Mouse (Mus musculus): ENCODE results near the gene Cacna1d. TPM values are rescaled to one million over a fixed set of nuclear protein-coding genes. Genes with fewer than 3 reads are reported as not detected.

Cacna1d gene
- under 1 TPM; 0.36 to 0.38 TPM for total RNA-seq (2021)
- long read RNA-seq, experiment 1 = 0 reads
- long read RNA-seq, experiment 2 = 0 reads

DNA sequence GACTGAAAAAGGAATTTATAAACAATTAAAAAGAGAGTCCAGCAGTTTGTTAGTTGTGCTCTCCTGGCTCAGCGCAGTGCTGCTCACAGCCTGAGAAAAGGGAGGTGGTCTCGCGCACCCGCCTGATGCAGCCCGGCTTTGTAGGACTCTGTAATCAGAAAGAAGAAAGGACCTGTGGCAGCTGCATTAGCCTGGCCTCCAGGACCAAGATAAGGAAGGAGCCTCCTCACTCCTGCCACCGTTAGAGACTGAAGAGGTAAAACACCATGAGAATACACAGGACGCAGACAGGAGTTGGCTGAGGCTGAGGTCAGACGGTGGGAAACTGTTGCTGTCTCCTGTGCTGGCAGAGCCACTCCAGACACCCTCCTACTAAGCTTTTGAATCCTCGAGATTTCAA, at the start of gene Cacna1d:
TSS of gene Cacna1d (minus strand) at position 114 of the 400 bp plus-strand sequence.
- Histone ChIP-seq H3K4me3 (no peak within 1 kb of the TSS), H3K27ac (no peak within 1 kb of the TSS)
- TF ChIP-seq CTCF (IDR thresholded peaks at IDR 0.05) = no peak
- intact Hi-C loops (cut with DNase I) = no loop called here
- DNase-seq = no peak

DNA sequence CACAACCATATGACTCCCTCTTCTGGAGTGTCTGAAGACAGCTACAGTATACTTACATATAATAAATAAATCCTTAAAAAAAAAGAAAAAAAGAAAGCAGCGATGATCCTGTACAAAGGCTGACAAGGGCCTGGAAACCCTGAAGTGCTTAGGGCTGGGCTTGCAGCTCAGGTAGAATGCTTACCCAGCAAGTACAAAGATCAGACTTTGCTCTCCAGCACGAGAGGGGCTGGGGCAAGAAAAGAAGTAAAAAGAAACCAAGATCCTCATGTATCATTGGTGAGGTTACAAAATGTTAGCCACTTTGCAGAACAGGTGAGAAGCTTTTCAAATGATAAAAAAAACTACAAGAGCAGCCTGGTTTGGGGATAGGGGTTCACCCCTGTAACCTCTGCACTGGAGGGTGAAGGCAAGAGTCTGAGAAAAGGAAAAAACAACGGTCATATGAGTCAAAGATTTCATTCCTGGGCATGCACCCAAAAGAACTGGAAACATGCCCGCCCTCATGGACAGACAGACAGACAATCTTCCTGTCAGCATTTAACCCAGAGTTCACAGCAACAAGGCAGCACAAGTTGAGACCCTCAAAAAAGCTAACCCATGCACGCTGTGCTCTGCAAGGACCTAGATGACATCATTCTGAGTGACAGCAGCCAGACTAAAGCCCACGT, 42.7 kb upstream of the Cacna1d start:
- H3K27ac ChIP-seq = no peak overlapping the region
- no peak overlapping the region for H3K4me3 ChIP-seq
- DNase-seq = no peak
- TF ChIP-seq CTCF (IDR thresholded peaks at IDR 0.05) = no peak
- intact Hi-C loops (cut with DNase I) = no loop called here

DNA sequence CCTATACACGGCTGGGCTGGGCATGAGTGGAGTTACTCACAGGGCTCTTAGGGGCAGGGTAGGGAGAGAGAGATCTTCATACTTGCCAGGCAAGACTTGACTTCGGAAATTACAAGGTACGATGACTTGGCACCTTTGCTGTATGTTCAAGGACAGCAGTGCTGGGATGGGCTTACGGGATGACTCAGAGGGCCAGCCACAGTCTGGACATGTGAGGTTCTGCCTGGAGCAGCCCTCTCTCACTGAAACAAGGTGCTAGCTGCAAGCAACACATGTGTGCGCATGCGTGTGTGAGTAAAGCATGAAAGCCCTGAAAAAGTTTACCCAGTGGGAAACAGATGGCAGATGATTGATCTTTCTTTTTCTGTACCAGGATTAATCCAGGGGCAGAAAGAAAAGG, 40.6 kb upstream of the Cacna1d start:
- DNase-seq = no peak
- no peak for TF ChIP-seq CTCF (IDR thresholded peaks at IDR 0.05)
- intact Hi-C loops (cut with DNase I) = no loop called here

DNA sequence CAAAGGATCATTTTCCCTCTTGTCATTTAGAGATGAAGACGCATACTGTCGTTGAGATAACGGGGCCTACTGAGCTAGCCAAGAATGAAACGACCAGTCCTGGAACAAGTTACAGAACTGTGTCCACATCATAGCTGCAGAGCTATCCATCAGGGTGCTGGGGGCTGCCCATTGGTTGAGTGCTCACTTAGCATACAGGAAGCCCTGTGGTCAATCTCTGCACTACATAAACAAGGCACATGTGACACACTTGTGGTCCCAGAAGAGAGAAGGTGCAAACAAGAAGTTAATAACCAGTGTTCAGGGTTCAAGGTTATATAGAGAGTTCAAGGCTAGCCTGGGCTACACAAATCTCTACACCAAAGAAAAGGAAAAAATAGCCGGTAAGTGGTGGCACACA, 40.2 kb upstream of the Cacna1d start:
- intact Hi-C loops (cut with DNase I) = no loop called here

More for the DNA sequence above, 40.6 kb upstream of the Cacna1d start:
- Histone ChIP-seq H3K27ac (no peak overlapping the region), H3K4me3 (no peak overlapping the region)

DNA sequence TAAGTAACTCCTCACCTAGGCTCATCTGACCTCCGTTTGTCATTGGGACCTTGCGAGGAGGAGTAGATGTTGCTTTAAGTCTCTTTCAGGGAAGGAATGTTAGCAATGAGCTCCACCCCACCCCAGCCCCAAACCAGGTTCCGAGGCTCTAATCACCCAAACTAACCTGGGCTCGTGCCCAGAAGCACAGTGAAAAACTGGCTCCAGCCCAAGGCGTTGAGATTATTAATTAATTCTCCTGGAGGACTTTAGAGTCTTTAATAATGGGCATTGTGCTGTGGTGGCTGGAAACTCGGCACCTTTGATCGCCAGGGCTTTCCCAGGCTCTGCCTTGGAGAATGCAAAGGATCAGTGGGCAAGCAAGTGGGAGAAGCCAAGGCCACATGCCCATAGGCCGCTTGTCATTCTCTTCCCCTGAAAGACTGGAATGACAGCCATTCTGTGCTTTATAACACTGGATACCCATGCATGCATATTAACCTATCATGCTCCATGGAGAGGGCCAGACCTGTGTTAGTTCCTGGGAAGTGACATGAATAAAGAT, 39.5 kb upstream of the Cacna1d start:
- Histone ChIP-seq H3K27ac (no peak overlapping the region), H3K4me3 (no peak overlapping the region)
- TF ChIP-seq CTCF (IDR thresholded peaks at IDR 0.05) = no peak
- intact Hi-C loops (cut with DNase I) = no loop called here
- DNase-seq = no peak

More for the DNA sequence above, 40.2 kb upstream of the Cacna1d start:
- DNase-seq = no peak
- no peak for TF ChIP-seq CTCF (IDR thresholded peaks at IDR 0.05)
- Histone ChIP-seq H3K27ac (no peak overlapping the region), H3K4me3 (no peak overlapping the region)

DNA sequence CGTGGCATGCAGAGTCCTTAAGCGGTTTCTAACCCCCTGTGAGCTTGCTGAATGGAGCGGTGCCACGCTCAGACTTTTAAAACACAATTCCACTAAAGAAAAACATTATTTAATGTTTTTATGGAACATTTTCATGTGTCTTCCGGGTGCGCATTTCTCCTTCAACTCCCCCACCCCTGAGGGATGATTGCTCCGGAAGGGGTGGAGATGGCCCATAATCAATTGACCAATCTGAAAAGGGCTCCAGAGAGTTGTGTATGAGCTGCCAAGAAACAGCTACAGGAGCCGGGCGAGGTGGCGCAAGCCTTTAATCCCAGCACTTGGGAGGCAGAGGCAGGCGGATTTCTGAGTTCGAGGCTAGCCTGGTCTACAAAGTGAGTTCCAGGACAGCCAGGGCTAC, 38.2 kb upstream of the Cacna1d start:
- DNase-seq = no peak
- TF ChIP-seq CTCF (IDR thresholded peaks at IDR 0.05) = no peak
- Histone ChIP-seq H3K4me3 (no peak overlapping the region), H3K27ac (no peak overlapping the region)
- intact Hi-C loops (cut with DNase I) = no loop called here

DNA sequence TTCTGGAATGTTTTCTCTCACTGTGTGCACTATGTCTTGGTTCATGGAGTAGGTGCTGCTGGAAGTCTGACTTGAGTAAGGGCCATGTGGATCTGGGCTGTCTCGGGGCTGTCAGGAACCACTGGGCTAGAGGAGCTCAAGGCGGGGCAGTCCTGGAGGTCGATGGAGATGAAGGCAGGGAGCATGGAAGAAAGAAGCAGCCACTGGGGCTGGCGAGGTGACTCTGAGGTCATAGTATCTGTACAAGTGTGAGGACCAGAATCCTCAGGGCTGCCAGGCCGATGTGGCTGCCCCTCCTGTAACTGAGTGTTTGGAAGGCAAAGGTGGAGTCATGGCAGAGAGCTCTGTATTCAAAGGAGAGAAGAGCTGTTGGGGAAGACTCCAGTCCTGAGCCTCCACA, 37.7 kb upstream of the Cacna1d start:
- no peak overlapping the region for H3K27ac ChIP-seq
- DNase-seq = no peak
- no peak for TF ChIP-seq CTCF (IDR thresholded peaks at IDR 0.05)
- no peak overlapping the region for H3K4me3 ChIP-seq
- intact Hi-C loops (cut with DNase I) = no loop called here

DNA sequence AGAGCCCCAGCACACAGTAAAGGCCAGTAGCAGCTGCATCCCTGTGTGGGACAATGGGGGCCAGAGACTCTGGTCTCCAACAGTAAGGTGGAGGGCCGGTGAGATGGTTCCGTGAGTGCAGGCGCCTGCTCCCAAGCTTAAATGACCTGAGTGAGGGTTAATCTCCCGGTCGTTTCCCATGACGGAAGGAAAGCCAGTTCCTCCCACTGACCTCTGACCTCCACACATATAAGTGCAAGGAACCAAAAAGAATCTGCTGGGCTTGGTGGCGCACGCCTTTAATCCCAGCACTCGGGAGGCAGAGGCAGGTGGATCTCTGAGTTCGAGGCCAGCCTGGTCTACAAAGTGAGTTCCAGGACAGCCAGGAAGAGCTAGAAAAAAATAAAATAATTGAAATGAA, 37.1 kb upstream of the Cacna1d start:
- H3K4me3 ChIP-seq = no peak overlapping the region
- no peak for DNase-seq
- TF ChIP-seq CTCF (IDR thresholded peaks at IDR 0.05) = no peak
- intact Hi-C loops (cut with DNase I) = no loop called here
- H3K27ac ChIP-seq = no peak overlapping the region

DNA sequence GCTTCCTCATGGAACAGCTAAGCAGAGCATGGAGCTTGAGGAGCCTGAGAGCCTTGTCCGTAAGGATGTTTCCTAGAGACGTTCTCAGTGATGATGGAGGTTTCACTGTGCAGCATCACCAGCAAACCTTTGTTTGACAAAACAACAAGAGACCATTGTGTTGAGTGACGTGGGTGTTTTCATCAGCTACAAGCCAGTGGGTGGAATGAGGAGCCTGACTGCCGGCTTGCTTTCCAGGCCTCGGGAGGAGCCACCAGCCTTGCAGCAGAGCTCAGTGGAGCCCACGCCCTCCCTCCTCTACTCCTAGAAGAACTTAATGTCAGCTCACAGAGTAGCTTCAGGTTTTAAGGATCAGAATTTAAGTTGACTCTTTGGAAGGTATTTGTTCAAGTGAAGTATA, 32.1 kb upstream of the Cacna1d start:
- TF ChIP-seq CTCF (IDR thresholded peaks at IDR 0.05) = no peak

DNA sequence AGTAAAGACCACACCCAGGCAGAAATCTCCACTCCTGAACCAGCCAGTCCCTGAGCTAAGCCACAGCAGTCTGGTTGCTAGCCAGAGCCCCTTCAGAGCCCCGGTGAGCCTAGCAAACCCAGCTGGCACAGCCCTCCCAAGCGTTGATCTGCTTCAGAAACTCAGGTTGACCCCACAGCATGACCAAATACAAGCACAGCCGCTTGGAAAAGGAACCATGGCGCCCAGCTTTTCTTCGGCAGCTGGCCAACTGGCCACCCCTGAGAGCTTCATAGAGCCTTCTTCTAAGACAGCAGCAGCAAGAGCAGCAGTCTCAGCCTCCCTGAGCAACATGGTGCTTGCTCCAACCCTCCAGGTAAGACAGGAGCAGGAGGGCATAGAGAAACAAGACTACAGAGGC, 28.1 kb upstream of the Cacna1d start:
- no peak for DNase-seq
- Histone ChIP-seq H3K4me3 (no peak overlapping the region), H3K27ac (no peak overlapping the region)
- no peak for TF ChIP-seq CTCF (IDR thresholded peaks at IDR 0.05)
- intact Hi-C loops (cut with DNase I) = no loop called here

More for the DNA sequence above, 32.1 kb upstream of the Cacna1d start:
- intact Hi-C loops (cut with DNase I) = no loop called here
- DNase-seq = no peak
- no peak overlapping the region for H3K27ac ChIP-seq
- no peak overlapping the region for H3K4me3 ChIP-seq

DNA sequence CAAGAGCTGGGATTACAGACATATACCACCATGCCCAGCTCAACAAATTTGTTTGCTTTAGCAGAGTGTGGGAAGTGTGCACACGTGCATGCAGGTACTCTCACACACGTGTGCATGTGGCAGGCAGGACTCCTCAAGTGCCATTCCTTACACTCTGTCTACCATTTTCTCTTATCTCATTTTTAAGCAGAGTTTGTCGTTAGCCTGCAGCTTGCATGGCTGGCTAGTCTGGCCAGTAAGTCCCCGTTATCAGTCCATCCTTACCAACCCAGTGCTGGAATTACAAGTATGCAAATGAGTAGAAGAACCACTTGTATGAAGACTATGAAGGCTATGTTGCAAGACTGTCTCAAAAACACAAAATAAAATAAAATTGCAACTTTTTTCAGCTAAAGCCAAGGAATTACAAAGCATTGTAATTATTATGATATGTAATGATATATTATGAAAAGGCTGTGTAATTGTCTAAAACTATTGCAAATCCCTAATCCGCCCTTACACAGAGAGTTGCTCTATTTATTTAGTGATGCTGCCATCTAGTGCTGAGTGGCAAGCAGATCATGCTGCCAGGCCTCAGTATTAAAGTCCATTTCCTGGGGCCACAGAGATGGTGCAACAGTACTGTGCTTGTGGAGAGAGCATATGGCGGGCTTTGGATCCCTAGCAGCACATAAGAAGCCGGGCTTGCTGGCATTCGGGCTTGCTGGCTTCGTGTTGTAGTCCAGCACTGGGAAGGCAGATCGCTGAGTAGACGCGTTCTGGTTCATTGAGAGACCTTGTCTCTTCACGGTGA, 24.9 kb upstream of the Cacna1d start:
- H3K27ac ChIP-seq = no peak overlapping the region
- TF ChIP-seq CTCF (IDR thresholded peaks at IDR 0.05) = peak; percentile 54
- H3K4me3 ChIP-seq = no peak overlapping the region
- DNase-seq = peak; percentile 32
- intact Hi-C loops (cut with DNase I) = loop anchor here (2.0 kb wide), 1 partner anchor 379 kb away; no protein-coding TSS in a partner anchor

DNA sequence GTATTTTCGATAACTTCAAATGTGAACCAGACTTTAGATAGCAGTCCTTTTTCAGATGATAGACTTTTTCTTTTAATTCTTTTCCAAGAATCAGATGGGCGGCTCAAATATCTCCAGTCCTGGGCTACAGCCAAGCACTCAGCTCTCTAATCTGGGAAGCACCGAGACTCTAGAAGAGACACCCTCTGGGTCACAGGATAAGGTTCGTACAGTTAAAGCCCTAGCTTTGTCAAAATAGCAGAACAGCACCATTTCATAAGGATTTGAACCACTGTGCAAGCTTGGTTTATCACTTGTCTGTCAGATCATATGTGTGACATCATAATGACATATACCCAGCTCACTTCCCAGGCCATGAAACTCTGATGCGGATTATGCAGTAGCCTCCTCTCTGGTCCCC, 21.6 kb upstream of the Cacna1d start:
- H3K4me3 ChIP-seq = no peak overlapping the region
- intact Hi-C loops (cut with DNase I) = no loop called here
- H3K27ac ChIP-seq = peak overlapping the region; percentile 40; the same call in 1 of the 2 replicates
- DNase-seq = no peak
- no peak for TF ChIP-seq CTCF (IDR thresholded peaks at IDR 0.05)

DNA sequence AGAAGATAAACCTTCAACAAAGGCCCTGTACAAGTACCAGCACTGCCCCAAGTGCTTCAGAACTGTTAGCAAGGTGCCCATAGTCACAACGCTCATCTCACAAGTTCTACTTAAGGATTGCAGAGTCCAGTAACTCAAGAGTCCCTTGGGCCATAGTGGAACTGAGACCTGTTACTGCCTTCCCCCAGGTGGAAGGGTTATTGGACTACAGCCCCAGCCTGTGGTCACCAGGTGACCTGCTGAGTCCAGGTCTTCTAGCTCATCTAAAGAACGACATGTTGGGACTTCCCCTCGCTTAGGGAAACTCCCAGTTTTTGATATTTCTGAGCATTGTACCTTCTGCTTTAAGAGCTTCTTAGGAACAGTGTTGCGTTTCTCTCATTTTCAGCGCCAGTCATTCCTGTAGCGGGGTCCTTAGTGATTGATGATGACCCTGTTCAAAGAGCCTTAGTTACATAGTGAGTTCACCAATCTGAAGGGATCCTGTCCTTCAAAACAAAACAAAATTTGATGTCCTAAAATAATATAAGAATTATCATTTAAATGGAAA, 19.0 kb upstream of the Cacna1d start:
- TF ChIP-seq CTCF (IDR thresholded peaks at IDR 0.05) = no peak
- intact Hi-C loops (cut with DNase I) = no loop called here
- DNase-seq = no peak
- H3K4me3 ChIP-seq = no peak overlapping the region
- no peak overlapping the region for H3K27ac ChIP-seq

All from gastrocnemius, adult 2 months (tissue).